In genomic region chr5:141055596-141056343, GRCm38 (mm10) we compare ENCODE assay signal across 18 mouse cellular contexts. TPM values are rescaled to one million over a fixed set of nuclear protein-coding genes. Genes with fewer than 3 reads are reported as not detected.
A peak's percentile ranks its signal among the peaks of the same experiment; 100 is the strongest.
DNase-seq lines count a peak whose midpoint lies in the region; ATAC-seq lines count a peak whose summit lies in the region.
"Had no signal": no experiment of that assay in that cellular context is flagged by ENCODE, and none has a peak within 500 bp of the region (broad histone marks: within the 10 kb centered on the region; RNA-seq: fewer than 3 reads in every experiment).

No protein-coding gene starts in this region.

- no peak overlapping the region for H3K27ac ChIP-seq in hindbrain, embryonic 10.5 days
- H3K27ac ChIP-seq: hindbrain, embryonic 12.5 days; limb, embryonic 13.5 days; stomach, embryonic 15.5 days had no signal

- H3K27me3 ChIP-seq in hindbrain, embryonic 10.5 days (ENCODE audit: insufficient read depth, poor library complexity, severe bottlenecking), result no peaks in the 10 kb centered on the region
- H3K27me3 ChIP-seq: hindbrain, embryonic 12.5 days; limb, embryonic 13.5 days; stomach, embryonic 15.5 days had no signal

- H3K9me3 ChIP-seq in hindbrain, embryonic 10.5 days, result peaks cover 14% of the 10 kb centered on the region
- H3K9me3 ChIP-seq: stomach, embryonic 15.5 days had no signal

- H3K4me1 ChIP-seq in hindbrain, embryonic 10.5 days (replicated peaks), result no peaks in the 10 kb centered on the region
- H3K4me1 ChIP-seq: hindbrain, embryonic 12.5 days; limb, embryonic 13.5 days; stomach, embryonic 15.5 days had no signal

- no peak overlapping the region for H3K4me3 ChIP-seq in hindbrain, embryonic 10.5 days
- H3K4me3 ChIP-seq: hindbrain, embryonic 12.5 days; limb, embryonic 13.5 days; stomach, embryonic 15.5 days had no signal

- WGBS in hindbrain, embryonic 10.5 days, result 83% methylated on average over 10 of the region's 10 CpGs

- no peaks in the 10 kb centered on the region for H3K36me3 ChIP-seq in hindbrain, embryonic 10.5 days
- H3K36me3 ChIP-seq: hindbrain, embryonic 12.5 days; limb, embryonic 13.5 days; stomach, embryonic 15.5 days had no signal

- ATAC-seq in megakaryocyte progenitor cell, adult 5-6 weeks (replicated peaks; ENCODE audit: poor library complexity), result peak; percentile 85
- ATAC-seq: forebrain, embryonic 14.5 days had no signal

- peak; percentile 37 for DNase-seq in lung, postnatal 25 days (ENCODE audit: low spot score)
- DNase-seq in lung, postnatal 10 days, result no peak
- DNase-seq in brain, adult 2 months (ENCODE audit: low read depth, low spot score), result peak; percentile 21
- DNase-seq in spleen, postnatal 36 days (ENCODE audit: low spot score in 2 of 2), result peak; percentile 68 to 76
- no peak for DNase-seq in yolk sac, embryonic 10.5 days (ENCODE audit: low spot score)
- DNase-seq in cerebellum, adult 8-10 months, result no peak
- no peak for DNase-seq in hindbrain, embryonic 10.5 days (ENCODE audit: low spot score)
- DNase-seq: adrenal gland, adult 8-10 months; gastrocnemius, postnatal 14 days; kidney, adult 11 months; kidney, postnatal 14 days; midbrain, embryonic 14.5 days; retina, postnatal 1 day had no signal

RNA-seq across cellular contexts. Expression of gene Card11, which starts 55.4 kb away (rescaled TPM):
- 0.20 and 0.32 TPM in 2 replicates for total RNA-seq in megakaryocyte progenitor cell, adult 5-6 weeks (2015)
- total RNA-seq in megakaryocyte progenitor cell, adult 5-6 weeks (2017), result 0.17 and 0.20 TPM in 2 replicates
- 0.05 and 0.17 TPM in 2 replicates for polyA plus RNA-seq in hindbrain, embryonic 10.5 days (2016; fragmentation: Nextera tagmentation; extraction: Ambion mirVana)
- polyA plus RNA-seq: forebrain, embryonic 14.5 days; hindbrain, embryonic 12.5 days had no signal

Comparison
In these comparisons a context has a peak if more than half of its experiments do, and no peak if none do; other contexts are left out.
1. DNase-seq: peak in lung, postnatal 25 days (single experiment), brain, adult 2 months (single experiment) and spleen, postnatal 36 days (2 of 2); none in lung, postnatal 10 days (single experiment), yolk sac, embryonic 10.5 days (single experiment), cerebellum, adult 8-10 months (single experiment) and hindbrain, embryonic 10.5 days (single experiment).